ENCODE assay signal across 30 mouse cellular contexts in genomic region chr9:60682753-60683152, GRCm38 (mm10). TPM values are rescaled to one million over a fixed set of nuclear protein-coding genes. Genes with fewer than 3 reads are reported as not detected.
DNase-seq lines count a peak whose midpoint lies in the region; ATAC-seq and TF ChIP-seq lines count a peak whose summit lies in the region.
"Had no signal": no experiment of that assay in that cellular context is flagged by ENCODE, and none has a peak within 500 bp of the region (broad histone marks: within the 10 kb centered on the region; RNA-seq: fewer than 3 reads in every experiment).

No protein-coding gene starts in this region.

- ATAC-seq in embryonic facial prominence, embryonic 15.5 days (ENCODE audit: insufficient number of reproducible peaks, low FRiP score, low TSS enrichment, low read depth) = no peak
- no peak for ATAC-seq in midbrain, embryonic 12.5 days (ENCODE audit: low FRiP score, low read depth)
- ATAC-seq in midbrain, postnatal 0 days (ENCODE audit: low FRiP score) = no peak
- ATAC-seq: activated CD4-positive, CD25-positive, alpha-beta regulatory T cell, adult 4 months; CD4-positive, CD25-positive, alpha-beta regulatory T cell, adult 4 months; forebrain, embryonic 14.5 days; forebrain, embryonic 16.5 days; Patski had no signal

- H3K36me3 ChIP-seq in embryonic facial prominence, embryonic 15.5 days = peaks cover 15% of the 10 kb centered on the region; the same call in 1 of the 2 replicates
- peaks cover 66% of the 10 kb centered on the region for H3K36me3 ChIP-seq in embryonic facial prominence, embryonic 10.5 days (replicated peaks)
- H3K36me3 ChIP-seq in heart, embryonic 10.5 days = peaks cover 20% of the 10 kb centered on the region; the same call in 1 of the 2 replicates
- peaks cover 55% of the 10 kb centered on the region for H3K36me3 ChIP-seq in midbrain, embryonic 12.5 days
- H3K36me3 ChIP-seq in midbrain, postnatal 0 days (ENCODE audit: insufficient read depth, low read length) = peaks cover 41% of the 10 kb centered on the region
- H3K36me3 ChIP-seq: G1E had no signal

- H3K27me3 ChIP-seq in embryonic facial prominence, embryonic 15.5 days = no peaks in the 10 kb centered on the region
- H3K27me3 ChIP-seq in embryonic facial prominence, embryonic 10.5 days (replicated peaks; ENCODE audit: low read depth, poor library complexity, severe bottlenecking) = no peaks in the 10 kb centered on the region
- H3K27me3 ChIP-seq in heart, embryonic 10.5 days (ENCODE audit: insufficient read depth, poor library complexity, severe bottlenecking) = no peaks in the 10 kb centered on the region
- no peaks in the 10 kb centered on the region for H3K27me3 ChIP-seq in midbrain, embryonic 12.5 days
- H3K27me3 ChIP-seq in midbrain, postnatal 0 days (ENCODE audit: insufficient read depth, low read length) = no peaks in the 10 kb centered on the region
- H3K27me3 ChIP-seq: CH12.LX; embryonic facial prominence, embryonic 12.5 days; forebrain, embryonic 12.5 days; Patski had no signal

- TF ChIP-seq CTCF in midbrain, postnatal 0 days (IDR thresholded peaks at IDR 0.05) = no peak

- 85% methylated on average over 4 of the region's 4 CpGs for WGBS in embryonic facial prominence, embryonic 15.5 days
- WGBS in embryonic facial prominence, embryonic 10.5 days = 90% methylated on average over 4 of the region's 4 CpGs
- 88% methylated on average over 4 of the region's 4 CpGs for WGBS in heart, embryonic 10.5 days
- WGBS in midbrain, embryonic 12.5 days = 90% methylated on average over 4 of the region's 4 CpGs
- WGBS in midbrain, postnatal 0 days = 94% methylated on average over 4 of the region's 4 CpGs

- no peak overlapping the region for H3K4me3 ChIP-seq in embryonic facial prominence, embryonic 15.5 days (replicated peaks)
- no peak overlapping the region for H3K4me3 ChIP-seq in embryonic facial prominence, embryonic 10.5 days
- no peak overlapping the region for H3K4me3 ChIP-seq in heart, embryonic 10.5 days
- H3K4me3 ChIP-seq in midbrain, embryonic 12.5 days = no peak overlapping the region
- no peak overlapping the region for H3K4me3 ChIP-seq in midbrain, postnatal 0 days (ENCODE audit: low read depth, low read length)
- H3K4me3 ChIP-seq: embryonic facial prominence, embryonic 12.5 days; erythroblast, embryonic 14.5 days; forebrain, embryonic 10.5 days; forebrain, embryonic 12.5 days had no signal

- H3K9ac ChIP-seq in embryonic facial prominence, embryonic 15.5 days = no peak overlapping the region
- H3K9ac ChIP-seq in midbrain, embryonic 12.5 days (replicated peaks) = no peak overlapping the region
- H3K9ac ChIP-seq in midbrain, postnatal 0 days (replicated peaks; ENCODE audit: low read length, poor library complexity, severe bottlenecking) = no peak overlapping the region
- H3K9ac ChIP-seq: embryonic facial prominence, embryonic 12.5 days; forebrain, embryonic 12.5 days had no signal

- DNase-seq in embryonic facial prominence, embryonic 10.5 days (ENCODE audit: low spot score) = no peak
- peak; percentile 82 for DNase-seq in heart, adult 11 months
- no peak for DNase-seq in heart, embryonic 10.5 days (ENCODE audit: low spot score)
- no peak for DNase-seq in midbrain, postnatal 0 days (ENCODE audit: low spot score)
- peak; percentile 55 for DNase-seq in brain, adult 2 months (ENCODE audit: low read depth, low spot score)
- DNase-seq: adrenal gland, adult 8-10 months; adrenal gland, postnatal 14 days; adrenal gland, postnatal 36 days; B cell, adult 2 months; cerebellum, adult 11 months; cerebellum, adult 18-20 months; cerebellum, adult 8-10 months; cerebellum, adult 9-11 months; cerebellum, postnatal 14 days; cerebellum, postnatal 36 days; embryo, embryonic 11 days had no signal

- H3K4me2 ChIP-seq in embryonic facial prominence, embryonic 15.5 days (replicated peaks) = no peak overlapping the region
- no peak overlapping the region for H3K4me2 ChIP-seq in midbrain, embryonic 12.5 days (replicated peaks)
- H3K4me2 ChIP-seq in midbrain, postnatal 0 days (ENCODE audit: low read depth, low read length, poor library complexity, severe bottlenecking) = no peak overlapping the region
- H3K4me2 ChIP-seq: embryonic facial prominence, embryonic 12.5 days; forebrain, embryonic 12.5 days had no signal

- no peaks in the 10 kb centered on the region for H3K9me3 ChIP-seq in embryonic facial prominence, embryonic 15.5 days (replicated peaks)
- no peaks in the 10 kb centered on the region for H3K9me3 ChIP-seq in embryonic facial prominence, embryonic 10.5 days
- no peaks in the 10 kb centered on the region for H3K9me3 ChIP-seq in heart, embryonic 10.5 days
- H3K9me3 ChIP-seq in midbrain, embryonic 12.5 days = no peaks in the 10 kb centered on the region
- no peaks in the 10 kb centered on the region for H3K9me3 ChIP-seq in midbrain, postnatal 0 days (ENCODE audit: low read length)
- H3K9me3 ChIP-seq: embryonic facial prominence, embryonic 12.5 days; forebrain, embryonic 10.5 days; forebrain, embryonic 12.5 days; G1E had no signal

- H3K4me1 ChIP-seq in embryonic facial prominence, embryonic 15.5 days = no peaks in the 10 kb centered on the region; the same call in 1 of the 2 replicates
- H3K4me1 ChIP-seq in embryonic facial prominence, embryonic 10.5 days = no peaks in the 10 kb centered on the region
- H3K4me1 ChIP-seq in heart, embryonic 10.5 days = no peaks in the 10 kb centered on the region
- H3K4me1 ChIP-seq in midbrain, embryonic 12.5 days = peaks cover 9% of the 10 kb centered on the region; the same call in 1 of the 2 replicates
- H3K4me1 ChIP-seq in midbrain, postnatal 0 days (ENCODE audit: insufficient read depth, low read length) = peaks cover 7% of the 10 kb centered on the region; the same call in 1 of the 2 replicates
- H3K4me1 ChIP-seq: embryonic facial prominence, embryonic 12.5 days had no signal

- 0 out of 2 replicates have a peak overlapping the region, but pooled peaks have one; percentile 17 for H3K27ac ChIP-seq in embryonic facial prominence, embryonic 15.5 days (replicated peaks)
- H3K27ac ChIP-seq in embryonic facial prominence, embryonic 10.5 days (replicated peaks) = no peak overlapping the region
- H3K27ac ChIP-seq in heart, embryonic 10.5 days = no peak overlapping the region
- 0 out of 2 replicates have a peak overlapping the region, but pooled peaks have one; percentile 21 for H3K27ac ChIP-seq in midbrain, embryonic 12.5 days (replicated peaks)
- no peak overlapping the region for H3K27ac ChIP-seq in midbrain, postnatal 0 days (ENCODE audit: low read depth, low read length)
- H3K27ac ChIP-seq: embryonic facial prominence, embryonic 12.5 days; forebrain, embryonic 10.5 days; forebrain, embryonic 12.5 days had no signal

RNA-seq across cellular contexts. Expression of gene Lrrc49, which starts 5.2 kb away (rescaled TPM):
- polyA plus RNA-seq in embryonic facial prominence, embryonic 15.5 days (2015; fragmentation: Nextera tagmentation; extraction: Ambion mirVana) = 16.1 and 17.9 TPM in 2 replicates
- 25.9 and 27.1 TPM in 2 replicates for polyA plus RNA-seq in embryonic facial prominence, embryonic 10.5 days (2016; fragmentation: Nextera tagmentation; extraction: Ambion mirVana)
- polyA plus RNA-seq in heart, embryonic 10.5 days (2016; fragmentation: Nextera tagmentation; extraction: Ambion mirVana) = 9.0 and 12.4 TPM in 2 replicates
- 59.4 and 60.2 TPM in 2 replicates for polyA plus RNA-seq in midbrain, embryonic 12.5 days (2016; fragmentation: Nextera tagmentation; extraction: Ambion mirVana)
- total RNA-seq in midbrain, postnatal 0 days (2014; rRNA removed) = 79.2 and 86.5 TPM in 2 replicates
- polyA plus RNA-seq in midbrain, postnatal 0 days (2015; fragmentation: Nextera tagmentation; extraction: Ambion mirVana) = 69.2 and 72.0 TPM in 2 replicates

RNA-seq across cellular contexts. Expression of gene Larp6, which starts 30.0 kb away (rescaled TPM):
- polyA plus RNA-seq in embryonic facial prominence, embryonic 15.5 days (2015; fragmentation: Nextera tagmentation; extraction: Ambion mirVana) = 5.0 and 5.3 TPM in 2 replicates
- 0.72 TPM in 2 replicates for polyA plus RNA-seq in embryonic facial prominence, embryonic 10.5 days (2016; fragmentation: Nextera tagmentation; extraction: Ambion mirVana)
- polyA plus RNA-seq in heart, embryonic 10.5 days (2016; fragmentation: Nextera tagmentation; extraction: Ambion mirVana) = 0.44 and 0.68 TPM in 2 replicates
- polyA plus RNA-seq in midbrain, embryonic 12.5 days (2016; fragmentation: Nextera tagmentation; extraction: Ambion mirVana) = 4.8 and 5.6 TPM in 2 replicates
- total RNA-seq in midbrain, postnatal 0 days (2014; rRNA removed) = 37.3 and 42.6 TPM in 2 replicates
- 30.4 and 31.4 TPM in 2 replicates for polyA plus RNA-seq in midbrain, postnatal 0 days (2015; fragmentation: Nextera tagmentation; extraction: Ambion mirVana)
- total RNA-seq: CH12.LX; common myeloid progenitor, adult 5-6 weeks; G1E had no signal
- polyA plus RNA-seq: activated CD4-positive, CD25-positive, alpha-beta regulatory T cell, adult 4 months; CD4-positive, CD25-positive, alpha-beta regulatory T cell, adult 4 months; erythroblast, embryonic 14.5 days; G1E; Patski had no signal

Comparison
In these comparisons a context has a peak if more than half of its experiments do, and no peak if none do; other contexts are left out.
1. H3K27ac ChIP-seq: peak in embryonic facial prominence, embryonic 15.5 days (single experiment) and midbrain, embryonic 12.5 days (single experiment); none in embryonic facial prominence, embryonic 10.5 days (single experiment), heart, embryonic 10.5 days (single experiment) and midbrain, postnatal 0 days (single experiment).
2. DNase-seq: peak in heart, adult 11 months (single experiment) and brain, adult 2 months (single experiment); none in embryonic facial prominence, embryonic 10.5 days (single experiment), heart, embryonic 10.5 days (single experiment) and midbrain, postnatal 0 days (single experiment).